Mouse (Mus musculus) cerebellum, postnatal 10 days (tissue): Measurements from ENCODE around the gene Vipas39.

Experiments
- DNase-seq, 2 experiments: peaks; one replicate each; pipeline ENCODE4 v3.0.0; 2021; ENCODE audit warnings: mixed read lengths in 2 of 2

Vipas39 gene

DNA sequence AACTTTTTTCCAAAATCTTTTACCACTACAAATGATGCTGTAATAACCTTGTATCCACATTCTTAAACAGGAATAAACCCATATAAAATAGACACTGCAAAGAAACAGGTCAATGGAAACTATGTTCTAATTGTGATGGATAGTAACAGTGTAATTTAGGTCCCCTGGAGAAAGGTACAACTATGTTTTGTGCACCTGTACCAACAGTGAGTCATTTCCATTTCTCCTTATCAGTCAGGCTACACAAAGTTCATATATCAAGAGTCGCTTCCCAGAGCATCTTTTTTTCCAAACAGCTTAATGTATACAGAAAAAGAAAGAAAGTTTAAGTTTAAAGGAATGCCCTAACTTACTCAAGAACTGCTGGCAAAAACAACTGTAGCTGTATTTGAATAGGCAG lies 71.0 kb downstream of the Vipas39 start:
- no peak for DNase-seq

DNA sequence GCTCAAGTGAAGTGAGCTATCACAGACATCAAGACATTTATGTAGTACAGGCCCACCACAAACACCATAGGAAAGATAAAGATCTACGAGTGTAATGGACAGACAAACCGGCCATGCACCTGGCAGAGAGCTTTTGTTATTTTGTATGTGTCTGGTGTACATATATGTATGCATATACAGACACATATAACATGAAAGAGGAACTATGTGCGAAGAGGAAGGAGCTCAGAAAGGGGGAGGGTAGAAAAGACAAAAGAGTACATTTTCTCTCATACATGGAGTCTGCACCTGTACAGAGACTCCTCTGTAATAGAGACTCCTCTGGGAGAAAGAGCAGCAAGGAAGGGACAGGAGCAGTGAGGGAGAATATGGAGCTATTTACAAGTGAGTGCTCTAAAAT lies 73.0 kb downstream of the Vipas39 start:
- DNase-seq, result no peak
